Mouse (Mus musculus) erythroblast, embryonic 14.5 days (primary cell): Measurements from ENCODE around the gene Ahnak.

Experiments used
- GATA1 ChIP-seq: IDR thresholded peaks from 2 replicates; pipeline ENCODE4 v1.6.1; 2012; ENCODE audit warnings: low read length, inconsistent platforms, mixed read lengths
- TAL1 ChIP-seq: IDR thresholded peaks from 3 replicates; pipeline ENCODE4 v1.6.1; 2012; ENCODE audit warnings: low read length, inconsistent platforms, mixed read lengths

GRCm38 (mm10) chr19:8985891-8986290 lies 3.2 kb upstream of the Ahnak start:
- no peak for TF ChIP-seq GATA1
- no peak for TF ChIP-seq TAL1
